Mouse (Mus musculus) right cerebral cortex, postnatal 14 days (tissue): ENCODE measurements at regions not wholly inside any gene's neighbourhood (a gene's known extent, or its start where the extent isn't known, plus 50 kb on each side); places are given as distances from the start of the nearest gene placed in this dataset.
"Not testable (repeated sequence)": the region's sequence is repeated elsewhere in the genome, so short reads cannot be mapped to it uniquely, and the experiment has no call there.

Source experiments
- DNase-seq: peaks from one replicate; pipeline ENCODE4 v3.0.0; 2022

DNA sequence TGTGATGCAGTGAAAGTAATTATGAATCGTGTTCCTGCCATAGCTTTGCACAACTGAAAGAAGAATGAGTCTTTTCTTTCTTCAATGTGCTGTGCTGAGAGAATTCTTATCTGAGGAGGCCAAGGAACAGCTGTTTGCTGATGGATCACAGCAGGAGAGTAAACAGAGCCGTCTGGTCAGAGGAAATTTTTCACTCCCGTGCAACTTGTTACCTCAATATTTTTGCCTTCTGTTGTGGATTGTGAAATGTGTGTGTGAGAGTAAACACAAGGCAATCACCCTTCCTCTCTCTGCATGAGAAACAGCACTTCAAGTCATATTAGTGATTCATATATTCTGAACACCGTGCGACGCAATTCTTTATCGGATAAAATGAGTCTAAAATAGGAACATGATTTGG is 171.9 kb downstream of the Epm2a start:
- DNase-seq, result no peak

DNA sequence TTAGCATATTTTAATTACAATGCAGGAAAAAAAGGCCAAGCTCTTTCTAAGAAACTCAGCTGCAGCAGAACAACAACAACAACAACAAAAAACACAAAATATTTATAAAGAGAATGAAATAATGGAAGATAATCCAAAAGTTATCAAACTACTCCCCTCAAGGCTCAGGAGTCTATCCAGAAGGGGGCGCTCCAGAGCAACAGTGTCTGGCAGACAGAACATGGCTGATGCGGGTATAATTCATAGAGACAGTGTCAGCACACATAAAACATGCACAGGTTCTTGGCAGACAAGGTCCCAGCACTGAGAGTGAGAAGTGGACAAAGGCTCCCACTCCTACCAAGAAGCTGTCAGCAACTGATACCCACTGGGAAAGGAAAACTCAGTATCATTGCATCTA is 173.9 kb downstream of the Epm2a start:
- no peak for DNase-seq

DNA sequence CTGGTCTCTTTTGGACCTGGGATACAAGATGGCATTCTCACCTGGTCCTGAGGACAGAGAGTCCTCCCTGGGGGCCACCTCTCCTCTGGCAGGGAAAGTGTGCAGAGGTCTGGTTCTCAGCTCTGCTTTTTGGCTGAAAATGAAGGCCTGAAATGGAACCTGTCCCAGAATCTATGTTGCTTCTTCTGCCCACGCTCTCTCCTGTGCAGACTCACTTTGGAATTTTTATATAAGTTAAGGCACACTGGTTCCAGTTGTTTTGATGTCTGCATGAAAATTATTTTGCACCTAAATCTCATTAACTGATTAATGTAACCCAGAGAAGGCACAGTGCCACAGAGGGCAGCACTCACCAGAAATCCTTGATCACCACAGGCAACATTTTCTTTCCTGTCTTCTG is 188.1 kb downstream of the Epm2a start:
- no peak for DNase-seq

DNA sequence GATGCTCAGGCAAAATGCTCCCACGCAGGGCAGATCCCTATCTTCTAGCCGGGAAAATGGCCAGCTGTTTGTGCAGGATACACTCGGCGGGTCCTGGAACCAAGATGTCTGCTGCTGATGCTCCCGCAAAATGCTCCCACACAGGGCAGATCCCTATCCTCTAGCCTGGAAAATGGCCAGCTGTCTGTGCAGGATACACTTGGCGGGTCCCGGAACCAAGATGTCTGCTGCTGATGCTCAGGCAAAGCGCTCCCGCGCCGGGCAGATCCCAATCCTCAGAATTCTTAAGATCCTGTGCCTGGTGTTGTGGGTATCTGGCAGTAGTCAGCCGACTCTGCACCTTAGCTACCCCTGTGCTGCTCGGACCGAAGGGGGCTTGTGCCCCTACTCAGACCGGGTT is 212.2 kb downstream of the Epm2a start:
- not testable (repeated sequence) for DNase-seq

DNA sequence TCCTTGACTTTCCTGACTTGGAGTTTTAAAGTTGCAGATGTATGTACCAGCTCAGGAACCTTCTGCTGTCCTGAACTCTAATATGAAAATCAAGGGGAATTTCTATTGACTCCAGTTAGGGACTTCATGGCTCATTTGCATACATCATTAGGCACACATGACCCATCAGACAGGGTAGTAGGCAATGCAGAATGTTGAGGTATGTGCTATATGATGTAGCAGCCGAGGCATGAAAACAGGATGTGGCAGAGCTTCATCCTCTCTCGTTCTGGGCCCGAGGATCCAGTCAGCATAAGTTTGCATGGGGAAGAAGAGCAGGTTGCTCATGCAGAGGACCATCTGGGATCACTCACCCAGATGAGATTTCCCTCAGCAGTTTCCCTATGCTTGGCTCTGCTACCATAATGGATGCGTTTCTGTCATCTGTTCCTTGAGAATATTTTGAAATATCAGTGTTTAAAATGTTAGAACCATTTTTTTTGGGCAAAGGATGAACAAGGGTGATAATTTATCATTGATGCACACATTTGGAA is 227.4 kb downstream of the Epm2a start:
- no peak for DNase-seq

DNA sequence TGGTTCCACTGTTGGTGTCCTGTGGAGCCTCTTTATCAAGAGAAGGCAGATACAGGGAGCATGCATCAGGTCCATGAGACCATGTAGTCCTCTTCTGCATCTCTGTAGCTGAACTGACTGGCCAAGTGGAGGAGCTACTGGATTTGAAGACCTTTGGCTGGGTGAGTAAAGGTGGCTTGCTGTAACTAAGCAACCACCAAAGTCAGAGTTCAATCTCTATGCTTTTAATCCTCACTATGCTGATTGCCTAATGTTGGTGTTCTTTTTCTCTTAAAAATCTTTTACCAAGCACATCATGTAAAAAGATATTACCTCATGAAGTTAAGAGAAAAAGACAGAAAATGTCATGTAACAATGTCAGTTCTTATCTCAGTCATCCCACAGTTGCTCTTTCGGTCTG is 265.2 kb downstream of the Epm2a start:
- no peak for DNase-seq

DNA sequence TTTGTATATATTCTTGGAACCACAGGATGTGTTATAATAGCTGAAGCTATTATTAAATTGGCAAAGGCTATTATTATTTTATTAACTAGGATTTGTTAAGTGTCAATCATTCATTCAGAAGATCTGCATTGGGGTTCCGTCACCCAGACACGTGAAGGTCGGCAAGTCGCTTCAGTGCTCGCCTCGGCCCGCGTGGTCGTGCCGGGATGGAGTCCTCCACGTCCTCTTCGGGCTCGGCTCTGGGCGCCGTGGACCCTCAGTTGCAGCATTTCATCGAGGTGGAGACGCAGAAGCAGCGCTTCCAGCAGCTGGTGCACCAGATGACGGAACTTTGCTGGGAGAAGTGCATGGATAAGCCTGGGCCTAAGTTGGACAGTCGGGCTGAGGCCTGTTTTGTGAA is 265.9 kb downstream of the Epm2a start:
- DNase-seq, result not testable (repeated sequence)

DNA sequence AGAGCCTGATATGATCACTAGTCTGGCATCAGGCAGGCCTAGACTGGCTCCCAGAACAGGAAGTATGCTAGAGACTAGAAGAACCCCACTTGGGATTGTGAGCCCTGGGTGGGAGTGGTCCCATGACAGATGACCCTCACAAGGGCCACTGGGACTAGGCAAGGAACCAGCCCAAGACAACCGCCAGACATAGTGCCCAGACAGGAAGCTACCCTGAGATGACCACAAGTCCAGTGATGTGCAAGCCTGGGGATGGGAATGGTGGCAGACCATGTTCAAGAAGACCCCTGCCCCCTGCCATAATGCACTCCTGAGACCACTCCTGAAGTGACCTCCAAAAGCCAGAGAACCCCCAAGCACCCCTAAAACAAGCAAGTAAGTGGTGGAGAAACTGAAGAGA is 304.9 kb downstream of the Epm2a start:
- no peak for DNase-seq

DNA sequence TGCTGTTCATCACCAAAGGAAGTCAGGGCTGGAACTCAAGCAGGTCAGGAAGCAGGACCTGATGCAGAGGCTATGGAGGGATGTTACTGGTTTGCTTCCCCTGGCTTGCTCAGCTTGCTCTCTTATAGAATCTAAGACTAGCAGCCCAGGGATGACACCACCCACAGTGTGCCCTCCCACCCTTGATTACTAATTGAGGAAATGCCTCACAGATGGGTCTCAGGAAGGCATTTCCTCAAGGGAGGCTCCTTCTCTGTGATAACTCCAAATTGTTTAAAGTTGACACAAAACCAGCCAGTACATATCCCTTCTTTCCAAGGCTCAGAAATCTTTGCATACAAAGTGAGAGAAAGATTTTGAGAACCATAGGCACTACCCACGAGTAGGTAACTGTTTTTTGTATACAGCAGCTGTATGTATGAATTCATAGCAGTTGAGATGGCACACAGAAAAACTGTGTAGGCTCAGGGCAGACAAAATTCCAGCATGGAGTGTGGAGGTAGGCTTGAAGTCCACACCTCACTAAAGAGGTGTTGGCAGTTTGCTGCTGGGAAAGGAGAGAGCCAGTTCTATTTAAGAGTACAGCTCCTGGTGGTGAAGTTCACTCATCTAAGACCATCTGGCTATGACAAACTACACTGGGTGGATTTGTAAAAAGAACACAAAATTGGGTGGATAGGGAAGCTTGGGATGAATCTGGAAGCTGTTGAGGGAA is 317.0 kb downstream of the Epm2a start:
- no peak for DNase-seq

DNA sequence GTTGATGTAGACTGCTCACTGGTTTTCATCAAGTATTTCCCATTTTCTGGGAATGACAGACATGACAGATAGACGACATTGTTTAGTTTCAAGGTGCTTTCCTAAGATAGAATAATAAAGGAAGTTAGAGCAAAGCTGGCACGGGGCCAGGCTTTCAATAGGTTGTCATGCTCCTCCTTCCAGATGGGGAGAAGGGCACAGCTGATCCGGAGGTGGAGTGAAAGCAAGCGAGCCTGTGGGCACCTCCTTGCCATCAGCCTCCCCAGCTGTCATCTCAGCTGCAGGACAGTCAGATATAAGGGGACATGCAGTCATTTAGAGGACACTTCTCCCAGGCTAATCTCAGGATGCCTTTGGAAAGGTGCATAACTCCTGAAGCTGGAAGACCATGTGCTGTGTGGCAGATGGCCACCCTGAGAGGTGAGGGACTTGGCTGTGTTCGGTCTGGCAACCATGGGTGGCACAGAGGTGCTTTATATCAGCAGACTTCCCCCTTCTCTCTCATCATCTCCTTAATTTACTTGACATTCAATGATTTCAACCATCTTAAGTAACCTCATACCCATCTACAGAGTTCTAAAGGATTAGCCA is 318.6 kb downstream of the Epm2a start:
- DNase-seq, result peak; percentile 28

DNA sequence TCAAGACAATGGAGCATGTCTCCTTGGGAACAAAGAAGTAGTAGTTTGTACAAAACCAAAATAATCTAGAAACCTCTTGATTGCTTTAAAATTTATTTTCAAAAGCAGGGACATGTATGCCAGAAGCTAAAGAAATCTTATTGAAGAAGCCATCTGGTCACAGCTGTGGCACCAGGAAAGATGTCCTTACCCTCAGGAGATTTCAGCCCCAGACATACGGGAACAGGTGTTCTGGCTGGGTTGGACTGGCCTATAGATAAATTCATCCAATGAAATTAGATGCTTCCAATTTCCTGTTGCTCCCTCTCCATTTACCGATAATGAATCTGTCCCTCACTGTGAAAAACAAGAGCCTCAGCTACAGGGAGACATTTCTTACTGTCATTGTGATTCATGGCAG is 366.5 kb downstream of the Epm2a start:
- DNase-seq, result no peak

DNA sequence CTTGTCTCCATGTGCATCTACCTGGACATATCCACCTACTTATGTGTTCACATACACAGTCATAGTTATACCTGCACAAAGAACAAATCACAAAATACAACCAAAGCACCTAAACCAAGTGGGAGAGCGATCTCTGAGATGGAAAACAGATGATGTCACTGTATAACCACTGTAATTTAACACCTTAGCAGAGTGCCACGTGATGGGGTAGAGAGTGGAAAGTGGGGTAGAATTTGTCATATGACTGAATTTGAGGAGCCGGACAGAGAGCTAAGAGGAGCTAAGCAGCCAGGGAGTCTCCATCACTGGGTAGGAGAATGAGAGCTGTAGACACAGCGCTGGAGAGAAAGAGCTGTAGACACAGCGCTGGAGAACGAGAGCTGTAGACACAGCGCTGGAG is 381.6 kb downstream of the Epm2a start:
- no peak for DNase-seq

DNA sequence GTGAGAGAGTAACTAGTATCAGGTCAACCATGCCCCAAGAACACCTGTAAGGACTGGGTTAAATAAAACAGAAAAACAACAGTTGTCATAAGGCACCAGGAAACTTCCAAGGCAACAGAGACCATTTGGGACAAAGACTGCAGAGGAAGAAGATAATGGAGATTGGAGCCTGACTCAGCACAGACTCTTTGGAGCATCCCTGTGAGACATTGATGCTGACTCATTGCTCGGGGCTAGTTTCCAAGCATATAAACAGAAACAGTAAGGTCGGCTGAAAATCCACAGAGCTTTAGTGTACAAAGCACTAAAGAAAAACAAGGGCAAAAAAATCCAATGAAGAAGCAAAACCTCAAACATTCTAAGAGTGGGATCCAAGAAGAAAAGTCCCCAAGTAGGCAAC is 386.3 kb downstream of the Epm2a start:
- DNase-seq, result no peak

DNA sequence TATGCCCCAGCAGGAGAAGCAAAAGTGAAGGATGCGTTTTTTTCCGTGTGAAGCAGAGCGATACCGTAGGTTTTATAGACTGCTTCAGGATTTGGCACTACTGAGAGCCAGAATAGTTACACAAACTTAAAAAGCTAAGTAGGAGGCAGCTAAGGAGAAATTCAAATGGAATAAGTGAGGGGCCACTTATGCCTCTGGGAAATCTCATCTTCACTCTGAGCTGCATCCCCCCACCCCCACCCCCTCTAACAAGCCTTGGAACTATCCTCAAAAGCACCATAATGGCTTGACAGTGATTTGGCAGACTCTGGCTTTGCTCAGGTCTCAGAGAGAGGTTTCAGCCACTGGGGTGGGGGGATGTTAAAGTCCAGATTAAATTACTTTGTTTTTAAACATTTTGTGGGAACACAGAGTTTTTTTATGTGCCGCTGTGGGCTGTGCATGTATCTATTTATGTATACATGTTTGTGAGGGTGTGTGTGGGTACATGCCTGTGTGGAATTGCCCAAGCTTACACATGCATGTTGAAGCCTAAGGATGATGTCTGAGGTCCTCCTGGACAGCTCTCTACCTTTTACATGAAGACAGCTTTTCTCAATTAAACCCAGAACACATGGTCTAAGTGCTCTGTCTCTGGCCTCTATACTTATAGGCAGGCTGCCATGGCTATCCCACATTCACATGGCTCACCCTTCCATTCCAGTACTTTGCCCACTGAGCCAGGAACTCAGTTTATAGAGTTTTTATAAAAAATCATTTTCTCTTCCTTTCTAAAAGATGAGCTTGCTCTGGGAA is 396.6 kb downstream of the Epm2a start:
- DNase-seq, result no peak

DNA sequence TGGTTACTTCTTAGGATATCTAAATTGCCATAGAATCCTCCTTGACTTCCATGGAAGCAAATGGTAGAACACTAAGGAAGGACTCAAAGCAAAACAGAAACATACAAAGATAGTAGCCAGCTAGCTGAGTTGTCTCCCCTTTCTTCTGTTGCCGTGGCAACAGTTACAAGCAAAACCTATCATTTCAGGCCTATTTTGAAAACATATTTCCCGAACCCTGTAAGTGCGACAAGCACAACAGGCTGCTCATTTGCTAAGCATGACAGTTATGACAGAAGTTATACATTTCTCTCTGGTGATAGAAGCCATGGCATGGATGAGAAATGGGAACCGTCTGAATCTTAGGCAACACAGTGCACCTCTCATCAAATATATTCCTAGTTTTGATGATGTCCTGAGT is 402.4 kb downstream of the Epm2a start:
- no peak for DNase-seq

DNA sequence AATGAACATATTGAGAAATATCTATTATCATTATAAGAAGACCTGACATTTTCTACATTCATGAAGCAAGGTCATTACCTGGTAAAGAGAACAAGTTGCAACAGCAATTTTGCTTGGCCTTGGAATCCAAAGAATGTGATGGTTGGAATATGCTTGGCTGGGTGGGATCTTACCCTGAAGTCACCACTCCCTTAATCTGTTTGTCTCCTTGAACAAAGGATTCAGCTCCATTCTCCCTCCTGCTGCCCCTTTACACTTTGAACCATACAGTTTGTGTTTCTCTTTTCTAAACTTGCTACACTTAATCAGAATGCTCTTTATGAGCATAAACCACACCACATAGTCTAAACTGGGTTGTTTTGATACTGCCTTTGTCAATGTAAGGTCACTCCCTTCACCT is 403.8 kb downstream of the Epm2a start:
- DNase-seq, result no peak

DNA sequence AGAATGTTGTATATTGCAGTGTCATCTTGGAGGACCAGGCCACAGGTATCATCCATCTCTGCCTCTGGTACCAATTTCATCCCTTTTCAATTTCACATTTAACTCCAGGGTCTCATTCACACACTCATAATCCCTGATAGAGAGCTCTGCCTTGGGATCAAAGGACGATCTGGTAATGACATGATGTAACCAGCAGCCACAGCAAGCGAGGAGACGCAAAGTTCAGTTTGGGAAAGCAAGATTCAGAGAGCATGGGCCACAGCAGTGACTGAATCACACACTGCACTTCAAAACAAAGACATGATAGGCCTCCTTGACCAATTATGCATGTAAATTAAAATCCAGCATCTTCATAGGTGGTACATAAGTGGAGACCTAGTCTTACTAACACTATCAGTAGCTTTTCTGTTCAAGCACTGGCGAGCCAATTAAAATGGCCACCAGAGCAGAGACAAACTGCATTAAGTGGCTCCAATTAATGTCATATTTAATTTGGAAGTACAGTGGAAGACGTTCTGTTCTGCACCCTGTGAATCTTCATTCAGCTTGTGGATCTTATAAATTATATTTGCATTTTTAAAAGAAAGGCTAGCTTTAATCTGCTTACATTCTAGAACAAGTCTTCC is 412.0 kb downstream of the Epm2a start:
- no peak for DNase-seq

DNA sequence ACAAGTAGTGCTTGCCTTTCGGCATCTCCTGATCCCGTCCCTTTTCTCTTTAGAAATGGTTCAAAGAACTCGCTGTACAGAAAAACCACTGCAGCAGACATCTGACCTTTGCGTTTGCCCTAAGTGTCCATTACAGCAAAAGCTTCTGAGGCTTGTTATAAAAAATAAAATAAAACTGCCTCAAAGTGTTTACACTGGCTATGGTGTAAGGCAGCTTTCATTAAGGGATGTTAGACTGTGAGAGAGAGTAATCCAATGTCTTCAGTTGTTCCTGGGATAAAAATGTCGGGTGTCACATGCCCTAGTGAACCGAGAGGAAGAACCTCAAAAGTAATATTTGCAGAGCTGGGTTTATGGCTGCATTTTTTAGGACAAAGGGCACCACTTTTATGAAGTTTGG is 434.7 kb downstream of the Epm2a start:
- DNase-seq, result no peak

DNA sequence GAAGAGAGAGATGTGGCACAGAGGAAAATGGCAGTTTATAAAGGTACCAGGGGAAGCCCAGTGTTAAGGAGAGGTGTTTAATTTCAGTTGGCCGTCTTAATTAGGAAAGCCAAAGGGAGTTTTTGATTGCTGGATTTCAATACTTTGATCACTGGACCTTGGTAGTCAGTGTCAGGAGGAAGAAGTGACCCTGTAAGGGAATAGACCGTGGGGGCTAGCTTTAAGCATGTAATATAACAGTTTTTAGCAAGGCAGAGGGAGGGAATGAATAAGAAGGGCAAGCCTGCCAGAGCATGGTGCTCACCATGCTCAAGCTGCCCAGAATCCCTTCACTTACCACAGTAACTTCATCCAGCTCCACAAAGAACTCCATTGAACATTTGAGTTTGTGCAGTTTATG is 437.1 kb downstream of the Epm2a start:
- no peak for DNase-seq

DNA sequence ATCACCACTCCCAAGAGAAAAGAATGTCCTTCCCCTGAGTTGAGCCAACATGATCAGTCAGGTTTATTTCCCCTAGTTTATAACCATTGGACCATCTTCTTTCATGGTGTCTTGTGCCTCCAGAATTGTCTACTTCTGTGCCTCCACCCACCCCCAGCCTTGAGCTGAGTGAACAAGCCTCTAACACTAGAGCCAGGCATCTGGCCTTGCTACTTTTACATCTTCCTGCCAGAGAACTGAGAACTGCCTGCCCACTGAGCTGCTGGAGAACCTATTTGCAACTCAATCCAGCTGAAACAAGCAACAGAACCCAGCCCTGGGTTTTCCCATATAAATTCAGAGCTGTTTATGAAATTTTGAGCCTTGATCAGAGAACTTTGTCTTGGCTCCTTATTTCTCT is 444.0 kb downstream of the Epm2a start:
- no peak for DNase-seq

DNA sequence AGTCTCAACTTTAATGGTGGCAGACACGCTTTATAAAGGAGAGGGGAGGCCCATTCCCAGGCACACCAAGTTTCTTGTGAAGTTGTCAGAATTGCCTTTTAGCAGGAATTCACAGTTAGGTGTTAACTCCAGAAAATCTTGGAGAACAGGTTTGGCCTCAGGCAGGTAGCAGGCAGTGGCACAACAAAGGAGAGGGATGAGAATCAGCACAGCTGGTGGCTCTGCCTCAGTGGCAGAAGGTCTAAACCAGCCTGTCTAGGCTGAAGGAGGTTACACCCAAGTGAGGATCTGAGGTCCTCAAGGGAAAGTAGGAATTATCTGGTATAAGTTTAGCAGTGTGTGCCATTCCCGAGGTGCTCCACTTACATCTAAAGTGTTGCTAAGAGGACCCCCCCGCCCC is 456.3 kb downstream of the Epm2a start:
- no peak for DNase-seq

DNA sequence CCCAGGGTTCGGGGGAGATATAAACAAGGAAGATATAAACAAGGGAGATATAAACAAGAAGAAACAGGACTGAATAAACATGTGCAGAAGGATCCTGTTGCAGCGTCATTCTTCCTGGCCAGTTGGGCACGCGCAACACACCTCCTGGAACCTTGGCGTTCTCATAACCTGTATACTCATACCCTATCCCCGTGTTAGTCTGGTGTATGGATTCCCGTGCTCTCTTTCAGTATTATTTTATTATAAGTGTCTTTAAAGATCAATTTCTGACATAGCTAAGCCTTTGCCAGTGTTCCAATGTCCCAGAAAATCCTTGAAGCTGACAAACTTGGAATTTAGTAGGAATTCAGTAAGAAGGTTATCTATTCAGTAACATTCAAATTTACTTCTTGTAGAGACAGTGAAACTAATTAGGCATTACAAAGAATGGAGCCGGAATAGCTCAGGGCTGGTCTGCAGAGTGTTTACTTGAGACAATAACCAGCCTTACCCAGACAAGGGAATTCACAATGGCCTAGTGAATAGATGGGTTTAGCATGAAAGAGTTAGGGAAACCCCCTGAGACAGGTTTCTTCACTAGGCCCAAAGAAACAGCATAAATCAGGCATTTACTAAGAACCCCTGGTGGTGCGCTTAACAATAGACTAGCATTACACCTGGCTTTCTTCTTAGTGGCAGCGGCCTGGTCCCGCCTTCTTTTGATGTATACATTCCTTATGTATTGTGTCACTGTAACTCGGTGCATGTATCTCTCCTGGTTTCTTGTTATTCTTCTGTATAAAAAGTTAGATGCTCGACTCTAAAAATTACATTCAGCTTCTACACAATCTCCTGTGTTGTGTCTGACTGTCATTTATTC is 458.4 kb downstream of the Epm2a start:
- DNase-seq, result not testable (repeated sequence)

DNA sequence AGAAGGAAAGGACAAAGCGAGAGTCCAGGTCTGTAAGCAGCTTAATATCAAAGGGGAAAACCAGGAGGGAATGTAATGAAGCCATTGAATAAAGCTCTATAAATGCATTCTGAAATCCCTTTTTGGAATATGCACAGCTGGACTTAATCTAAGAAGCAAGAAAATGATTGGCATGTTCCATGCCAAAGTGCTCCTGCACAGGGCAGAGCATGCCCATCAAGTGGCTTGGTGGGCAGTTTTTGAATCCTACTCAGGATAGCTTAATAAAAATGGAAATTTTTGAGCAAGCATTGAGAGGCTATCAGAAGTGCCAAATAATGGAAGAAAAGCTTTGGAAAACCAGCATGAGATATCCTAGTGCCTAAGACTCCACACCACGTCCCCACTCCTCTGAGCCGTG is 466.1 kb downstream of the Epm2a start:
- DNase-seq, result no peak
